Mouse (Mus musculus) limb, embryonic 12.5 days (tissue): ENCODE measurements around the gene Nfs1. TPM values are rescaled to one million over a fixed set of nuclear protein-coding genes. Genes with fewer than 3 reads are reported as not detected.
"Not testable (repeated sequence)": the region's sequence is repeated elsewhere in the genome, so short reads cannot be mapped to it uniquely, and the experiment has no call there.

ENCODE experiments used
- ATAC-seq: fragments of 200-750 bp; cut with Nextera tagmentation; 2 replicates; pipeline ENCODE4 v1.8.0; 2017; ENCODE audit warnings: low read depth, moderate TSS enrichment; ENCODE audit not compliant: insufficient number of reproducible peaks, insufficient read depth, low FRiP score, low TSS enrichment
- H3K27ac ChIP-seq: fragments of 300-500 bp; sonication (generic); 2 replicates; pipeline ENCODE4 v1.5.1; 2016; ENCODE audit warnings: mild to moderate bottlenecking, moderate library complexity
- H3K27me3 ChIP-seq: fragments of 300-500 bp; sonication (generic); 2 replicates; pipeline ENCODE4 v1.6.1; 2016; ENCODE audit warnings: mild to moderate bottlenecking, moderate library complexity
- H3K36me3 ChIP-seq: fragments of 300-500 bp; sonication (generic); 2 replicates; pipeline ENCODE4 v1.6.1; 2016; ENCODE audit warnings: mild to moderate bottlenecking, moderate library complexity
- H3K4me1 ChIP-seq: fragments of 300-500 bp; sonication (generic); replicated peaks from 2 replicates; pipeline ENCODE4 v1.6.1; 2016
- H3K4me2 ChIP-seq: fragments of 300-500 bp; sonication (generic); 2 replicates; pipeline ENCODE4 v1.6.1; 2016; ENCODE audit warnings: mild to moderate bottlenecking, moderate library complexity
- H3K4me3 ChIP-seq: fragments of 300-500 bp; sonication (generic); replicated peaks from 2 replicates; pipeline ENCODE4 v1.5.1; 2016; ENCODE audit warnings: mild to moderate bottlenecking
- H3K9ac ChIP-seq: fragments of 300-500 bp; sonication (generic); replicated peaks from 2 replicates; pipeline ENCODE4 v1.6.1; 2016; ENCODE audit warnings: mild to moderate bottlenecking, moderate library complexity
- H3K9me3 ChIP-seq: fragments of 300-500 bp; sonication (generic); 2 replicates; pipeline ENCODE4 v1.6.1; 2016; ENCODE audit warnings: mild to moderate bottlenecking, moderate library complexity
- WGBS: fragments of 180-500 bp; shearing (Covaris S2); methylation state at CpG from one replicate; pipeline ENCODE4 v1.1.7; 2016; 5-methylcytosine and 5-hydroxymethylcytosine counted together
- polyA plus RNA-seq: library from polyadenylated mRNA; unstranded; fragments of >200 nt; fragmentation: Nextera tagmentation; extraction: Ambion mirVana; gene quantifications from 2 replicates; pipeline ENCODE4 v1.2.1, GENCODE M21; 2016

Gene Nfs1
- polyA plus RNA-seq, 1 experiment from 2014 or later: 33.7 TPM

DNA sequence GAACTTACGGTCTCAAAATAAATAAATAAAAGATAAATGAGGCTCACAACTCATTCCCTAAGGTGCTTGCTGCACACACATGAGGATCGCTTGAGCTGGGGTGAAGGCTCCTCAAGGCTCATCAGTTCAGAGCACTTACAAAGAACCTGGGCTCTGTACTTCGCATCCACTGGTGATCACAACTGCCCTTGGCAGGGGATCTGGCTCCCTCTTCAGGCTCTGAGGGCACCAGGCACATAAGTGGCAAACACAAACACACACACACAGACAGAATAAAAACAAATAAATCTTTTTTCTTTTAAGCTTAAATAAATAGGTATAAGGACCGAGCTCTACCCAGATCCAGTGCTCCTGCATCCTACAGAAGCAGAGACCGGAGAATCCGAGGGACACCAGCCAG, 8.3 kb downstream of the Nfs1 start:
- ATAC-seq: no peak
- Histone ChIP-seq H3K27me3 (no peaks in the 10 kb centered on the region), H3K9me3 (no peaks in the 10 kb centered on the region), H3K36me3 (peaks cover 17% of the 10 kb centered on the region; the same call in 1 of the 2 replicates), H3K4me1 (no peaks in the 10 kb centered on the region), H3K4me2 (no peak overlapping the region), H3K9ac (no peak overlapping the region), H3K27ac (no peak overlapping the region), H3K4me3 (no peak overlapping the region)
- 86% methylated on average over 6 of the region's 6 CpGs for WGBS

DNA sequence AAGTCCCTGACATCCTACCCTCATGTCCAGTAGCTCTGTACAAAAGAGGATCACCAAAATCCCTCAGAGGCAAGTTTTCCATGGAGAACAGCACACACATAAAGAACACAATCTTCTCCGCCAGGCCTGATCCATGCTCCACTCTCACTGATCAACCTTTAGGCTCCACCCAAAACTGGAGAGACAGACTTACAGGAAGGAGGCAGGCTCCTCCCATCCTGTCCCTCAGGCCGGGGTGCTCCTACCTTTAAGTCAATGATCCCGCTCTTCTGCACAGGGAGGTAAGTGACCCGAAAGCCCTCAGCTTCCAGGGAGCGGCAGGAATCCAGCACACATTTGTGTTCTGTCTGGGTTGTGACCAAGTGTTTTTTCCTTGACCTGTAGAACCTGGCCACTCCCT, 9.8 kb downstream of the Nfs1 start:
- peaks cover 17% of the 10 kb centered on the region; the same call in 1 of the 2 replicates for H3K36me3 ChIP-seq
- no peaks in the 10 kb centered on the region for H3K9me3 ChIP-seq
- no peak overlapping the region for H3K27ac ChIP-seq
- H3K27me3 ChIP-seq: no peaks in the 10 kb centered on the region
- 88% methylated on average over 5 of the region's 5 CpGs for WGBS
- no peak overlapping the region for H3K4me2 ChIP-seq
- no peak overlapping the region for H3K9ac ChIP-seq
- no peak overlapping the region for H3K4me3 ChIP-seq
- no peak for ATAC-seq
- H3K4me1 ChIP-seq: no peaks in the 10 kb centered on the region

DNA sequence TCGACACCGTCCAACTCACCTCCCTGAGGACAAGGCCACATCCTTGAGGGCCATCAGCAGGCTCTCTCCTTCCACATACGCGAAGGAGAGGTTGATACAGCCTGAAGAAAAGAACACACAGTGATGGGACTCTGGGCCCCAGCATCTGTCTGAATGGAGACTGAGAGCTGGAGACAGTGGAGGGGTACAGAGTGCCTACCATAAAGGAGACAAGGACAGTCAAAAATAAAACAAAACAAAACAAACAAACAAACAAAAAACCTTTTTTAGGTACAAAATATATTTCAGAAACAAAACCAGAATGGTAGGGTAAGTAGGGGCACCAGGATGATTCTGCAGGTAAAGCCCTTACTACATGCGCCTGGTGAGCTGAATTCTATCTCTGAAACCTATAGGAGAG, 17.0 kb downstream of the Nfs1 start, which contains the start of gene Gm28036:
Gene Gm28036 (minus strand): TSS at position 101 of the 400 bp plus-strand sequence.
- ATAC-seq: no peak
- H3K4me3 ChIP-seq: no peak within 1 kb of the TSS
- no peak within 1 kb of the TSS for H3K9ac ChIP-seq
- no peak within 1 kb of the TSS for H3K27ac ChIP-seq
- no peaks in the 10 kb centered on the region for H3K9me3 ChIP-seq
- H3K27me3 ChIP-seq: no peaks in the 10 kb centered on the region
- peaks cover 47% of the 10 kb centered on the region; the same call in 1 of the 2 replicates for H3K36me3 ChIP-seq
- WGBS: 94% methylated on average over 5 of the region's 5 CpGs
- no peak within 1 kb of the TSS for H3K4me2 ChIP-seq
- no peaks in the 10 kb centered on the region for H3K4me1 ChIP-seq

DNA sequence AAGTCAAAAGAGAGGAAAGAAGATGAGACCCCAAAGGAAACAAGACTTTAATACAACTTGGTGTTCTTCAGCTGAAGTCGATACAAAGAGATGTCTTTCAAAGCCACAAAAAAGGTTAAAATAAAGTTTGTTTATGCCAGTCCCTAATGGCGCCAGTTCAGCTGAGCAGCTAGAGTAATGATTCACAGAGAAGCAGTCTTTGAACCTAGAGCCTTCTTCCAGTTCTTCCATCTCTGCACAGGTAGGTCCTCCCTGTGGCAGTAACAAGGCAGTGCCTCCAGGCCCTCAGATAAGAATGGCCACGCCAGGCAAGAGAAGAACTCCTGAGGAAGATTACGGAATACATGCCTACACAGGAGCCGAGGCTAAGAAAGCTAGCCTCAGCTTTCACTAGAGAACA, 20.3 kb downstream of the Nfs1 start:
- Histone ChIP-seq H3K9me3 (no peaks in the 10 kb centered on the region), H3K9ac (no peak overlapping the region), H3K4me3 (no peak overlapping the region), H3K4me1 (no peaks in the 10 kb centered on the region), H3K27me3 (no peaks in the 10 kb centered on the region), H3K27ac (no peak overlapping the region), H3K36me3 (peaks cover 37% of the 10 kb centered on the region; the same call in 1 of the 2 replicates), H3K4me2 (no peak overlapping the region)
- no peak for ATAC-seq
- 94% methylated on average over 5 of the region's 5 CpGs for WGBS

DNA sequence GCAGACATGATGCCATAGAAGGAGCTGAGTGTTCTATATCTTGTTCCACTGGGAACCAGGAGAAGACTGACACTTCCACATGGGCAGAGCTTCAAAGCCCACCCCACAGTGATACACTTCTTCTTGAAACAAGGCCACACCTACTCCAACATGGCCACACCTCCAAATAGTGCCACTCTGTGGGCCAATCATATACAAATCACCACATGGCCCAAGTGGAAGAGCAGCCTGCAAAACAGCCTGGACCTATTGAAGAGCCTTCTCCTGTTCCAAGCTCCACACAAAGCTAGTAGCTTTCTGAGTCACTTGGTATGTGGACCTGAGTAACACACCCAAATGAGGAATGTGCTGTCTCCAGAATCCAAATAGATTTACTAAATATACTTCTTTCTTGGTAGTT, 24.4 kb downstream of the Nfs1 start:
- ATAC-seq: no peak
- H3K9ac ChIP-seq: no peak overlapping the region
- H3K27ac ChIP-seq: no peak overlapping the region
- H3K9me3 ChIP-seq: no peaks in the 10 kb centered on the region
- H3K4me1 ChIP-seq: no peaks in the 10 kb centered on the region
- no peak overlapping the region for H3K4me3 ChIP-seq
- peaks cover 8% of the 10 kb centered on the region; the same call in 1 of the 2 replicates for H3K36me3 ChIP-seq
- no peak overlapping the region for H3K4me2 ChIP-seq
- no peaks in the 10 kb centered on the region for H3K27me3 ChIP-seq

- peak overlapping the region; percentile 94 for H3K27ac ChIP-seq
Measured at GRCm38 (mm10) chr2:156112080-156112423, 31.9 kb downstream of the Nfs1 start.

GRCm38 (mm10) chr2:156111358-156112079, 32.5 kb downstream of the Nfs1 start, which contains the start of the genes Cpne1 and Rbm12:
Gene Cpne1, minus strand, starts transcription at chr2:156111965.
Gene Rbm12, minus strand, starts transcription at chr2:156111978.
- Histone ChIP-seq H3K9ac (peak within 1 kb of the TSS; percentile 98), H3K4me1 (peaks cover 13% of the 10 kb centered on the region), H3K27ac (peak within 1 kb of the TSS; percentile 94), H3K36me3 (no peaks in the 10 kb centered on the region; the same call in 1 of the 2 replicates), H3K9me3 (no peaks in the 10 kb centered on the region), H3K4me3 (peak within 1 kb of the TSS; percentile 94), H3K27me3 (no peaks in the 10 kb centered on the region), H3K4me2 (peak within 1 kb of the TSS; percentile 66)
- WGBS: under 1% methylated on average over 64 of the region's 74 CpGs
- ATAC-seq: peak; percentile 83

More at GRCm38 (mm10) chr2:156112080-156112423, 31.9 kb downstream of the Nfs1 start:
- H3K36me3 ChIP-seq, H3K4me1 ChIP-seq, H3K27me3 ChIP-seq, ATAC-seq, H3K9me3 ChIP-seq: not testable (repeated sequence)
- H3K4me3 ChIP-seq: peak overlapping the region; percentile 94
- peak overlapping the region; percentile 98 for H3K9ac ChIP-seq
- WGBS: 25% methylated on average over 5 of the region's 5 CpGs
- peak overlapping the region; percentile 47 for H3K4me2 ChIP-seq

DNA sequence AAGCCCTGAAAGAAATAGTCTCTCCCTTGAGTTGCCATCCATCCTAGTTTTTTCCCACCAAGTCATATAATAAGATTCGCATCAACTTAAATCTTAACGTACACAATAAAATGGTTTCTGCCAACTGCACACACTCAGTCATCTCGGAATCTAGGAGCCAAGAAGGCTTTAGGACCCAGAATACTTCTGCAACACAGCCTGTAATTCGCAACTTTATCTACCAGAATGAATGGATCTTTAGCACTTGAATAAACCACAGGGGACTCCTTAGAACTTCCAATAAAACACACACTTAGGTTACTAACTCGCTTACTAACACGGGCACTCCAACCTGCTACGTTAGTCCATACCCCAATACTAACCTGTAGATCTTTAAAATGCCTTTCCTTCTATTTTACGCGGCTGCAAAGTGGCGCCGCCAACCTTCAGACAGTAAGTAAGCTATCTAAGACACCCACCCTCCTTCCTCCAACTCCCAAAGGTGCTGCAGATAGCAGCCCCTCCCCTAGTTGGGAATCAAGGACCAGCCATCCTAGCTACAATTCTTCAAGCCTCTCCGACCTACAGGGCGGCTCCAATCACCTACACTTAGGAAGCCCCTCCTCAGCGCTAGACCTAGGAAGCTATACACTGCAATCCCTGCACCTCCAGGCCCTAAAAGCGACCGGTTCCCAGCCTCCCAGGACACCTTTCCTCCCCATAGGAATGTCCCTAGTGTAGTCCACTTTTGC, 33.2 kb downstream of the Nfs1 start:
- Histone ChIP-seq H3K27ac (peak overlapping the region; percentile 94), H3K9ac (peak overlapping the region; percentile 98), H3K9me3 (no peaks in the 10 kb centered on the region), H3K36me3 (peaks cover 4% of the 10 kb centered on the region; the same call in 1 of the 2 replicates), H3K4me1 (peaks cover 14% of the 10 kb centered on the region), H3K4me2 (peak overlapping the region; percentile 66), H3K4me3 (peak overlapping the region; percentile 94), H3K27me3 (no peaks in the 10 kb centered on the region)
- ATAC-seq: peak; percentile 59; the same call in 1 of the 2 replicates
- 2% methylated on average over 16 of the region's 16 CpGs for WGBS

DNA sequence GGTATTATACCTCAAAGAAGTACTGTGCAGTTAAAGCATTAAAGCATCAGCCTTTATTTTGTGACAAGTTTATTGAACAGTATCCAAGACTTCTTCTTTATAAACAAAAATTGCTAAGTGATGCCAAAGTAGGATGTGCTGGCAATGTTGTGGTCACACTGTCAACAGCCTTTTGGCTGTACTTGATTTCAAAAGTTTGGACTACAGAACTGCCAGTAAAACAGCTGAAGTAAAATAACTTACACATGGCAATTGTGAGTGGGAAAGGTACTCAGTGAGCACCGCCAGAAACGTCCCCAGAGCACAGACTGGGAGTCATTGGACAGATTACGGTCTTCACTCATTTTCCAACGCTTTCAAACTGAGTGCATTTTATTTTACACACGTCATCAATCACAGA, 52.1 kb downstream of the Nfs1 start:
- Histone ChIP-seq H3K36me3 (peaks cover 46% of the 10 kb centered on the region), H3K9me3 (no peaks in the 10 kb centered on the region), H3K9ac (no peak overlapping the region), H3K27me3 (no peaks in the 10 kb centered on the region), H3K4me2 (no peak overlapping the region), H3K27ac (no peak overlapping the region), H3K4me3 (no peak overlapping the region), H3K4me1 (0 out of 2 replicates have a peak, but pooled peaks cover 3% of the 10 kb centered on the region)
- ATAC-seq: no peak
- 79% methylated on average over 5 of the region's 5 CpGs for WGBS

- Histone ChIP-seq H3K27me3 (no peaks in the 10 kb centered on the region), H3K36me3 (peaks cover 25% of the 10 kb centered on the region), H3K9ac (no peak overlapping the region), H3K27ac (no peak overlapping the region), H3K9me3 (no peaks in the 10 kb centered on the region), H3K4me2 (no peak overlapping the region), H3K4me3 (no peak overlapping the region), H3K4me1 (0 out of 2 replicates have a peak, but pooled peaks cover 3% of the 10 kb centered on the region)
- 91% methylated on average over 1 of the region's 1 CpGs for WGBS
- ATAC-seq: no peak
Measured at GRCm38 (mm10) chr2:156089799-156090198, 54.2 kb downstream of the Nfs1 start.

DNA sequence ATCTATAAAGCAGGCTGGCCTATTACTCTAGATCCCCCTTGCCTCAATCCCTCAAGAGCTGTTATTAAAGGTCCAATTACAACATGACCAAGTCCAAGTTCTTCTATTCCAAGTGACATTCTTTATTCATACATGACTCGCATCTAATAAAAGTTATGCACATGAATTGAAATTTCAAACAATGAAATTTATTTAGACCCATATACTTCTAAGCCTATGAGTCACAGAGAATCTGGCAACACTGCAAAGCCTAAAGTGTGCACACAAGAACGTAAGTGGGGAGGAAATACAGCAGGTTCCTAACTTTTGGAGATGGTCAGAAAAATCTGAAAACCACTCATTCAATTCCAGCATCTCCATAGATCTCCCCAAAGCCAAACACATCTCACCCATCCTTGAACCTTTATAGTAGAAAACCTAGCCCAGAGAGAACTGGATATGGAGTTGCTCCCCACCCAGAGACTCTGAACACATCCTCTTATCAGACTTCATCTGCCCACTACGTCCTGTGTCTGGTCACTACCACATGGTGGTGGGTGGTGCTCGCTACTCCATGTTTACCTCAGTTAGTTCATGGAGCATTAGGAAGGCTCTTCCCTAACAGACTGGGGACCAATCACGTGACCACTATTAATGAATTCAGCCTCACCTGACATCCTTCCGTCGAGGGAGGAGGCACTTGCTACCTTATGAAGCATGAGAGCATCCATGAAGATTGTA, 56.4 kb downstream of the Nfs1 start:
- WGBS: 86% methylated on average over 7 of the region's 7 CpGs
- Histone ChIP-seq H3K9me3 (no peaks in the 10 kb centered on the region), H3K9ac (no peak overlapping the region), H3K4me1 (0 out of 2 replicates have a peak, but pooled peaks cover 3% of the 10 kb centered on the region), H3K4me3 (no peak overlapping the region), H3K4me2 (no peak overlapping the region), H3K27ac (no peak overlapping the region), H3K27me3 (no peaks in the 10 kb centered on the region), H3K36me3 (peaks cover 24% of the 10 kb centered on the region)
- no peak for ATAC-seq
